Mouse (Mus musculus) thymus, adult 2 months (tissue): ENCODE data around the gene Ythdf2. TPM values are rescaled to one million over a fixed set of nuclear protein-coding genes. Genes with fewer than 3 reads are reported as not detected.

Source experiments
- DNase-seq: peaks from one replicate; pipeline ENCODE4 v3.0.0; 2021
- H3K27ac ChIP-seq: fragments of 200-500 bp; 2 replicates; pipeline ENCODE4 v1.5.1; 2012; ENCODE audit warnings: low read length, control low read depth; ENCODE audit not compliant: control insufficient read depth, insufficient read depth
- H3K27me3 ChIP-seq: fragments of 200-500 bp; 2 replicates; pipeline ENCODE4 v1.6.1; 2012; ENCODE audit warnings: mild to moderate bottlenecking, low read length, moderate library complexity, mixed read lengths; ENCODE audit not compliant: control insufficient read depth, insufficient read depth
- H3K36me3 ChIP-seq: fragments of 200-500 bp; 2 replicates; pipeline ENCODE4 v1.6.1; 2012; ENCODE audit warnings: mild to moderate bottlenecking, low read length, moderate library complexity; ENCODE audit not compliant: control insufficient read depth, insufficient read depth
- H3K4me1 ChIP-seq: fragments of 200-500 bp; replicated peaks from 2 replicates; pipeline ENCODE4 v1.6.1; 2012; ENCODE audit warnings: low read length; ENCODE audit not compliant: control insufficient read depth, insufficient read depth
- H3K4me3 ChIP-seq: fragments of 200-500 bp; 2 replicates; pipeline ENCODE4 v1.5.1; 2012; ENCODE audit warnings: mild to moderate bottlenecking, low read length, control low read depth, moderate library complexity; ENCODE audit not compliant: control insufficient read depth, insufficient read depth
- CTCF ChIP-seq: fragments of 200-500 bp; IDR thresholded peaks from 2 replicates; pipeline ENCODE4 v1.5.1; 2012; ENCODE audit warnings: mild to moderate bottlenecking, control low read depth, low read length, moderate library complexity, borderline replicate concordance; ENCODE audit not compliant: control insufficient read depth, poor library complexity, insufficient read depth; ENCODE audit errors: extremely low read depth
- POLR2A ChIP-seq: fragments of 200-500 bp; IDR thresholded peaks from 2 replicates; pipeline ENCODE4 v1.6.1; 2012; ENCODE audit warnings: mild to moderate bottlenecking, low read length, control low read depth, moderate library complexity; ENCODE audit not compliant: control insufficient read depth, poor library complexity, insufficient read depth; ENCODE audit errors: extremely low read depth
- WGBS: fragments of 180-500 bp; shearing (Covaris S2); methylation state at CpG from one replicate; pipeline ENCODE4 v1.1.7; 2018; 5-methylcytosine and 5-hydroxymethylcytosine counted together
- polyA plus RNA-seq: library from polyadenylated mRNA; depleted of rRNA; stranded (reverse); fragments of >200 nt; gene quantifications from 2 replicates; pipeline ENCODE4 v1.2.3, GENCODE M21; 2012; rRNA removed

The Ythdf2 gene
- polyA plus RNA-seq, result 36.0 and 36.3 TPM in 2 replicates

DNA sequence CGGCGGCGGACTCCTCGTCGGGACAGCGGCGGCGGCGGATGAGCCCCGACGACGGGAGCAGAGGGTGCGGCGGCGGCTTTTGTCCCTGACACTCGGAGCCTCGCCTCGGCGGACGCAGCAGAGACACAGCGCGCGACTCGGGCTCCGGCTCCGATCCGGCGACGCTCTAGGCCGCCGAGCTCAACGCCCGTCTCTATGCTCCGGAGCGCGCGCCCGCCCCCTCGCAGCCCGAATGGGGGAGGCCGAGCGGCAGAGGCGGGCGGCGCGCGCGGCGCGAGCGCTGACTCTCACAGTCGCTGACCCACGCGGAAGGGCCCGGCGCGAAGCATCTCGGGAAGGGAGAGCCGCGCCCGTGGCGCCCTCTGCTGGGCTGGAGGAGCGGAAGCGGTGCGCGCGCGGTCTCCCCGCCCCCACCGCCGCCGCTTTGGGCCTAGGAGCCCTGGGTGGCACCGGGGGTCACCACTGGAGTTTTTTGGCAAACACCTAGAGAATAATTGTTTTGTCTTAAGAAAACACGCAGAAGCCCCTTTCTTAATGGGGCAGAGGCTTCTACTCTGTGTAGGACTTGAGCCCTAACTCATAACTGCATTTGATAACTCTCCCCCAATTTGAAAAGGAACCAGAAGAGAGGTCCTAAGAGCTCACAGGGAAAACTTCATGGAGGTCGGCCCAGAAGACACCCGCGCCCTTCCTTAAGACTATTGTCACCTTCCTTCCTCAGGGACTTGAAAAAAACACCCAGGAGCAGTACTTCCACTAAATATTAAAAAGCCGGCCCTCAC is at the start of gene Ythdf2:
TSS of gene Ythdf2 (minus strand) at position 351 of the 782 bp plus-strand sequence.
- H3K27ac ChIP-seq, result peak within 1 kb of the TSS; percentile 30; the same call in 1 of the 2 replicates
- peaks cover 6% of the 10 kb centered on the region; the same call in 1 of the 2 replicates for H3K4me1 ChIP-seq
- WGBS, result 2% methylated on average over 70 of the region's 78 CpGs
- H3K27me3 ChIP-seq, result no peaks in the 10 kb centered on the region
- DNase-seq, result peak; percentile 98
- H3K4me3 ChIP-seq, result peak within 1 kb of the TSS; percentile 92
- TF ChIP-seq CTCF (peak; percentile 96), POLR2A (peak; percentile 53; the same call in 1 of the 2 replicates)
- H3K36me3 ChIP-seq, result peaks cover 7% of the 10 kb centered on the region; the same call in 1 of the 2 replicates

DNA sequence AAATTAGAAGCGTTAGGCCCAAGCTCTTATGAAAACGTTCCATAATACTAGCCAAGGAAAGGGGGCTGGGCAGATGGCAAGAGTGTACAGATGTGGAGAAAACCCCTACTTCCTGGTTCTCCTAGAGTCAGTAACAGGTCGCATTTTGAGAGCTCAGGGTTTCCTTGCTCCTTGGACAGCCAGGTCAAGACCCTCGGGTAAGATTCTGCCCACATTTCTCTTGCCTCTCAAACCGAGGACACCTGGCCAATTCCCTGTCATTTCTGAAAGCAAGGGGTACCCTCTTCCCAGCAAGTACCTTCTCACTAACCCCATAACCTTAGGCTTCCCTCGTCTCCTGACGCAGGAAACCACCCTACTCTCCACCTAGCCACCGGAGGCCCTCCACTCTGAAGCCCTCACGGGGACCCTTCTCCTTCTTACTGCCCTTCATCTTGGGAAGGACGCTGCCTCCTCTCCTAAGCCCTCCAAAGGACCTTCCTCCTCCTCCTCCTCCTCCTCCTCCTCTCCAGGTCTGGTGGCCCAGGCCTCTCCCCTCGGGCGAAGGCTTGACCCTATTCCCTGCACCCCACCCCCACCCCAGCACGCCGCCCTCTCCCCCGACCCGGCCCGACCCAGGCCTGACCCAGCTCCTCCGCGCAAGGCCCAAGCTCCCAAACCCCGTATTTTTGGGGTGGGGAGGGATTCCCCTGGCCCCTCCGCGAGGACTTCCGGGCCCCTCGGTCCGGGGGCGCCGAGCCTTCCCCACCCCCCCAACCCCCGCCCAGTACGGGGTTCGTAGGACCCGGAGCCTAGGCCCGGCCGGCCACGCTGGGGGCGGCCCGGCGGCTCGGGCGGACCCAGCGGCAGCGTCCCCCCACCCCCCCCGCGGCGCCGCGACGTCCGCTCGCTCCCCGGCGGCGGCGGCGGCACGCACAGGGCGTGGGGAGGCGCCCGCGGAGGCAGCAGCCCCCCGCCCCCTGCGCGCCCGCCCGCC is 48.6 kb upstream of the Ythdf2 start:
- DNase-seq, result peak; percentile 46
- no peaks in the 10 kb centered on the region for H3K27me3 ChIP-seq
- under 1% methylated on average over 43 of the region's 64 CpGs for WGBS

DNA sequence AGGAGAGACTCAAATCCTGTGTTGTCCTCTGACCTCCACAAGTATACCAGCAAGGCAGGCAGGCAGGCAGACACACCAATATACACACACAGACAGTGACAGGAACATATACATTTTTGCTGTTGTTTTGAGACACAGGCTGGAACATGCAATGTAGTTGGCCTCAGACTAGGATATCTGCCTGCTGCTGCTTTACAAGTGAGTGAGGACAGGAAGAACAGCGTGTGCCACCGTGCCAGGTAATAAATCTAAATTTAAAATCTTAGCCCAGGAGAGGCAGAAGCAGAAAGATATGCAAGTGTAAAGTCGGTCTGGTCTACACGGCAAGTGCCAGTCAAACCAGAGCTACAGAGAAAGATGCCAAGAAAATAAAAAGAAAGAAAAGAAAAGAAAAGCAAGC is 47.1 kb upstream of the Ythdf2 start:
- no peak overlapping the region for H3K27ac ChIP-seq

More for the DNA sequence above, 48.6 kb upstream of the Ythdf2 start:
- Histone ChIP-seq H3K4me1 (peaks cover 5% of the 10 kb centered on the region), H3K27ac (peak overlapping the region; percentile 90), H3K36me3 (no peaks in the 10 kb centered on the region), H3K4me3 (peak overlapping the region; percentile 89)
- TF ChIP-seq POLR2A, result no peak; the same call in 1 of the 2 replicates
- 0 out of 2 replicates have a peak, but pooled peaks have one; percentile 13 for TF ChIP-seq CTCF

DNA sequence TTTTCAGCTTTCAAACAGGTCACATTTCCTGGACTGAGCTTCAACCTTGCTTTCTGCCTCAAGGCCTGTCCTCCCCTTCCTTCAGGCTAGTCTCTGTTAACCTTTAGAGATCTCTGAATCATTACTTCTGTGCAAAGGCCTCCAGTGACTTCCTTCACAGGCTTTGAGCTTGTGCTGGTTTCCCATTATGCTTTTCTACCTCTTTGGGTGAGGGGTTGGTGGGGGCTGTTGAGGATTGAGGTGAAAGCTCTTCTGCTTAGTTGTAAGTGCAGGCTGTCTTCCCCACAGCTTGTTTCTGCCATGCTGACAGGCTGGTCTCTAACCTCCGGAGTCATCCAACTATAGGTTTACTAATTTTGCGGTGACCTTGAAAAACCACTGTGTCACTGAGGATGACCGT is 44.3 kb upstream of the Ythdf2 start:
- Histone ChIP-seq H3K27ac (peak overlapping the region; percentile 19; the same call in 1 of the 2 replicates), H3K36me3 (peaks cover under 1% of the 10 kb centered on the region), H3K4me3 (no peak overlapping the region), H3K4me1 (no peaks in the 10 kb centered on the region), H3K27me3 (no peaks in the 10 kb centered on the region)
- TF ChIP-seq POLR2A, result no peak
- TF ChIP-seq CTCF, result no peak
- DNase-seq, result no peak
- WGBS, result 94% methylated on average over 3 of the region's 3 CpGs

More for the DNA sequence above, 47.1 kb upstream of the Ythdf2 start:
- TF ChIP-seq POLR2A (no peak), CTCF (no peak)
- no peak for DNase-seq
- no peaks in the 10 kb centered on the region for H3K27me3 ChIP-seq
- 63% methylated on average over 4 of the region's 4 CpGs for WGBS
- H3K4me3 ChIP-seq, result no peak overlapping the region
- no peaks in the 10 kb centered on the region for H3K36me3 ChIP-seq
- peaks cover 5% of the 10 kb centered on the region for H3K4me1 ChIP-seq

DNA sequence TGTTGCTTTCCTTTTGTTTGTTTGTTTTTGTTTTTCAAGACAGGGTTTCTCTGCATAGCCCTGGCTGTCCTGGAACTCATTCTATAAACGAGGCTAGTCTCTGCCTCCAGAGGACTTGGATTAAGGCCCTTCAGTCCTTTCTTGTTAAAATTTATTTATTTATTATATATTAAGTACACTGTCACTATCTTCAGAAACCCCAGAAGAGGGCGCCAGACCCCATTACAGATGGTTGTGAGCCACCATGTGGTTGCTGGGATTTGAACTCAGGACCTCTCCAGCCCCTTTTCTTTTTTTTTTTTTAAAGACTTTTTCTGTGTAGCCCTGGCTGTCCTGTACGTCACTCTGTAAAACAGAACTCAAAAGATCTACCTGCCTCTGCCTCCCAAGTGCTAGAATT is 42.9 kb upstream of the Ythdf2 start:
- Histone ChIP-seq H3K27me3 (no peaks in the 10 kb centered on the region), H3K36me3 (peaks cover 14% of the 10 kb centered on the region), H3K4me1 (no peaks in the 10 kb centered on the region), H3K27ac (no peak overlapping the region), H3K4me3 (no peak overlapping the region)
- DNase-seq, result no peak
- TF ChIP-seq CTCF (no peak), POLR2A (no peak)
- 92% methylated on average over 3 of the region's 3 CpGs for WGBS

DNA sequence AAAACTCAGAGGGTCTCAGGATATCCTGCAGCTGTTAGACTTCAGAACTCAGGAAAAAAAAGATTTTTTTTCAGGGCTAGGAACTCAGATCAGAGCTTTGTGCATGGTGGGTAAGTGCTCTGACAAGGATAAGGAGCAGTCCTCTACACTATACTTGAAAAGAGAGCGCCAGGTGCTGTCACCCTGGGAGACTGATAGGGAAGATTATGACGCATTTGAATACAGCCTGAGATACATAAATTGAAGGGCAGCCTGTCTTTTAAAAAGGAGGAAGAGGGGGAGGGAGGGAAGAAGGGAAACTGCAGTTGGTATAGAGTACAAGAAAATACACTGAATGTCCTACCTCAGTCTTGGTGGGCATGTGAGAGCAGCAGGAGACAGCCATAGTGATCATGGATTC is 41.5 kb upstream of the Ythdf2 start:
- no peak overlapping the region for H3K27ac ChIP-seq
- H3K4me3 ChIP-seq, result no peak overlapping the region
- no peaks in the 10 kb centered on the region for H3K27me3 ChIP-seq
- TF ChIP-seq POLR2A (no peak), CTCF (no peak)
- H3K4me1 ChIP-seq, result no peaks in the 10 kb centered on the region
- DNase-seq, result no peak
- H3K36me3 ChIP-seq, result peaks cover 25% of the 10 kb centered on the region
- WGBS, result 89% methylated on average over 2 of the region's 2 CpGs
